Mouse (Mus musculus) heart, postnatal 0 days (tissue): ENCODE measurements around the gene Myo18b.

ENCODE experiments used
- CTCF ChIP-seq: IDR thresholded peaks from 2 replicates; pipeline ENCODE4 v1.5.1; 2016; ENCODE audit warnings: antibody characterized with exemption, control low read depth, low read depth
- EP300 ChIP-seq: IDR thresholded peaks from 2 replicates; pipeline ENCODE4 v1.6.1; 2016; ENCODE audit warnings: antibody characterized with exemption, low read depth

DNA sequence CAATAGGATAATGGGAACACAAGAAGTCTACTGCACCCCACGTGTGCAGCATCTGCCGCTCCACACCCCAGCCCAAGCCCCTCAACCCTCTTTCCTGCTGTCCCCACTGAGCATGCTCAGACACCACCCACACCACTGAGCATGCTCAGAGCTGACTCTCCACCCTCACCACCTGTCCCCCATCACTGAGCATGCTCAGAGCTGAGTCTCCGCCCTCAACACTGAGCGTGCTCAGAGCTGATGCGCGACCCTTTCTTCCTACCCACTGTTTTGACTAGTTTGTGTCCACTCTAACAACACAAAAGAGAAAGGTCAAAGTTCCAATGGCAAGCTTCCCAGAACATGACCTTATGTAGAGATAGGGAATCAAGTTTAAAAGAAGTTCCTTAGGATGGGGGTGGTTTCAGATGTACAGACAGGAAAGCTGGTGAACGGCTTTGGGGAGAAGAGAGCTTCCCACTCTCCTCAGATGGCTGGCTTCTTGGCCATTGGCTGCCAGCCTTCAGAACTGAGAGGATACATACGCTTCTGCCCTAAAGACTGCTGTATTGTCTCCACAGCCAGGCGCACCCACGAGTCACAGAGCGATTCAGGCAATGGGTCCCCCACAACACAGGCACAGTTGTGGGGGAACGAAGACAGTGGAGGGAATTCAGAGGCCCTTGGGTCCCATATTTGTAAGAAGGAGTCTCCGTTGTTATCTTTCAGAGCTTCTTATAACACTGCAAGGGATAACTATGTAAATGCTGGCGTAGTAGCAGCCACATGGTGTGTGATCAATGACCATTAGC, 209.7 kb downstream of the Myo18b start:
- TF ChIP-seq CTCF: no peak
- no peak for TF ChIP-seq EP300
